Mouse (Mus musculus) neural tube, embryonic 10.5 days (tissue): Measurements from ENCODE around the gene Zfp706.

Experiments
- DNase-seq: peaks from one replicate; pipeline ENCODE4 v3.0.0-alpha.2; 2017; ENCODE audit warnings: low spot score; ENCODE audit errors: extremely low spot score

Zfp706 gene

GRCm38 (mm10) chr15:36979488-36980201 lies 27.9 kb downstream of the Zfp706 start:
- peak; percentile 61 for DNase-seq

GRCm38 (mm10) chr15:36979159-36979487 lies 28.4 kb downstream of the Zfp706 start:
- no peak for DNase-seq

DNA sequence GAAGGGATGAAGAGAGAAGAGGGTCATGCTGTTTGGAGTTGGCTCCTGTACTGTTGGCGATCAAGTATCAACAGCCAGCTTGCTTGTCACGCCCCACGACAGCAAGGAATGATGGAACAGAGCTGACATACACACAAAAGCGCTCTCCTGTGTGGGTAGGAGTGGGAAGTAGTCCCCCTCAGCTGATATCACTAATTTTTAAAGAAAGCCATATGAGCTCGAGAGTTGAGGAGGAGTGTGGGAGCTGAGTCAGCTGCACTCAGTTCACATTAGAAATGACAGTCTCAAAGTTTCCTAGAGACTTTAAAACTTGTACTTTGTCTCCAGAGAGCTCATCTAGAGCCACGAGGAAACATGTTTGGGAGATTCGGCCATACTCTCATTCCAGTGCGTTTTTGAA lies 29.8 kb downstream of the Zfp706 start:
- no peak for DNase-seq

DNA sequence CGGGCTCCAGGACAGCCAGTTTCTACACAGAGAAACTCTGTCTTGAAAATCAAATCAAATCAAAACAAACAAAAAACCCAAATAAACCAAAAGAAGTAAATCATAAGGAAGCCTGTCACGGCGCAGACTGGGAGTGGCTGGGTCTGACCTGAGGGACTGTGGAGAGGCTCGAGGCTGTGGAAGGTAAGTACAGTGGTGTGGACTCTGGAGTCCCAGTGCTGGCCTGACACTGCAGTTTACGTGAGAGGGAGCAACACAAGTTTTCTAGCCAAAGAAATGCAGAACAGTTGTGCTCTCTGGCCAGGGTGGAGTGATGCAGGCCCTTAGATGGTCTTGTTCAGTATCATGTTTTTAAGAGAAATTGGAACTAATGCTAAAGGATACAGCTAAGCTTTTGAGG lies 31.9 kb downstream of the Zfp706 start:
- no peak for DNase-seq

DNA sequence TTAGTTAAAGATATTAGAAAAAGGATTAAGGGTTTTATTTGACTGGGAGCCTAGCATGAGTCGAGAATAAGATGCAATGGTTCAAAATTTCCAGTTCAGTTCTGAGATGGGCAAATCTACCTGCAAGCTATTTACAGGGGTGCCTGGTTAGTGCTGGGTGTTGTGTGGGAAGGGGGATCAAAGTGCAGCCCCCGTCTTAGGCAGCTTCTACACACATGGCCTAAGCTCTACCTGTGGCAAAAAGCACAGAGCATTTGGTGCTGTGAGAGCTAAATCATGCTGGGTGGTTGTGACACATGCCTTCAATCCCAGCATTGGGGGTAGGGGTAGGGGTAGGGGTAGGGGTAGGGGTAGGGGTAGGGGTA lies 32.3 kb downstream of the Zfp706 start:
- no peak for DNase-seq

DNA sequence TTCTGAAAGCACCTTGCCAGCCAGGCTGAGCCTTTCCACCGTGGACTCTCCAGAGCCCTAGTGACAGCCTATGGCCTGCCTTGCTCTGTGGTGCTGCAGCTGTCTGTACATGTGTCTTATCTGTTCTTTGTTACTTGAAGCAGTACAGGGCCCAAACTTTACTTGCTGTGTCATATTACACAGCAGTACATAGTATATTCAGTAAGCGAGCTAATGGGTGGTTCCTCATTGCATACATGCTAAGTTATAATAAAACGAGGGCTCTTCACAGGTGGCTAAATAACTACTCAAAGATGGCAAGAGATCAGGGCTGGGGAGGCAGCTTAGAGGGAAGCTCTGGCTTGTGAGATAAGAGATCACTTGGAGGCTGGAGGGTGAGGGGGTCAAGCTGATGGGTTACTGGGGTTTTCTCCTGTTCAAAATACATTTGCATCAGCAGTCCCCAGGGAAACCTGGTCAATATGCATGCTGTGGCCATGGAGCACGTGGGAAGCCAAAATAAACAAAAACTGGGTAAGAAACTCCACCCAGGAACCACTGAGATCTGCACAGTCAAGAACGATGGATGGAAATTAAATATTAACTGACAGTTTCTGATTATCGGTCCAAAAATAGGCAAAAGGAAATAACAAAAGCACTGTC lies 32.8 kb downstream of the Zfp706 start:
- no peak for DNase-seq

- no peak for DNase-seq
These were observed 33.9 kb downstream of the Zfp706 start for GRCm38 (mm10) chr15:36973714-36974113.

GRCm38 (mm10) chr15:36973290-36973689 lies 34.3 kb downstream of the Zfp706 start:
- no peak for DNase-seq

DNA sequence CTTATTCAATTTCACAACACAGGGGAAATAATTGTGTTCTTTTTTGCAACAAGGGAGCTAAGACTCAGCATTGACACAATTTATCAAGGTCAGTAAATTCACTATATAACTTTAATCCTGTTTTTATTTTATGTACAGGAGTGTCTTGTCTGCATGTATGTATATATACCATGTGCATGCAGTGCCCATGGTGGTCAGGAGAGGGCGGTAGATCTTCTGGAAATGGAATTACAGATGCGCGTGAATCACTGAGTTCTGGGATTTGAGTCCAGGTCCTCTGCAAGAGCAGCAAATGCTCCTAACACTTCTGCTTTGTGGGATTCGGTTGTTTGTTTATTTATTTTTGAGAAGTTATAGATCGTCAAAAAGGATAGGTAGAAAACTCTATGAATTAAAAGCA lies 37.8 kb downstream of the Zfp706 start:
- no peak for DNase-seq

- DNase-seq = no peak
These were observed 39.3 kb downstream of the Zfp706 start for GRCm38 (mm10) chr15:36968295-36968694.

DNA sequence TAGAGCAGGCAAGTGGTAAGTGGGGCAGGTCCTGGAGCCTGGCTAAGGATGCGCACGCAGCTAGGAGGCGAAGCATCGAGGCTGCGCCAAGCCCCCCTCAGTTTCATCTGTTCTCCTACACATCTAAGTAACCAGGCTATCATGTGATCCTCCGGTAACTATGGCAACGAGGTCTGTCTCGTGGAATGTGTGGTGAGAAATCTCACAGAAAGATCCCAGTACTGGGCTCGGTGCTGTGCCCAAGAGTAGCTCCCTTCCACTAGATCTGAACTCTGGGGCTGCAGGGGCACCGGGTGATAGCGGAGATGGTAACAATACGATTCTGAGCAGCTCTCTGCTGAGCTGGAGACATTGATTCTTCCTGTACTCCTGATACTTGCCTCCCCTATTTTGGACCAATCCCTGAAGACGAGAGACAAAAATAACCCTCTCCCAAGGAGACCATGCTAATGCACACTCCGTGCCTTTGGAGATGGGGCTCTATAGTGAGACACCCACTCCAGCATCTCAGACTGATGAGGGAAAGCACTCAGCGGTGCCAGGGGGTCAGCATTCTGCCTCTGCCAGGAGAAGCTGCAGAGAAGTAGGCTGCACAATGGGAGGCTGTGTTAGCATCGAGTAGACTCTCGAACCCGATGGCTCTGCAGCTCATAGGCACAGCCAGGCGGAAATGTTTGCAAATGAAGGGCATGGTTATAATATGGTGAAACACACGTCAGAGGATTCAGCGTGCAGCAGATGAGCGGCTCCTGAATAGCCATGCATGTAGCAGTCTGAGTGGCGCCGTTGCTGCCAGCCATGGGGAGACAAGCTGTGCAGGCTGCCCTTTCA lies 40.0 kb downstream of the Zfp706 start:
- peak; percentile 63 for DNase-seq

GRCm38 (mm10) chr15:36966940-36967339 lies 40.6 kb downstream of the Zfp706 start:
- no peak for DNase-seq

DNA sequence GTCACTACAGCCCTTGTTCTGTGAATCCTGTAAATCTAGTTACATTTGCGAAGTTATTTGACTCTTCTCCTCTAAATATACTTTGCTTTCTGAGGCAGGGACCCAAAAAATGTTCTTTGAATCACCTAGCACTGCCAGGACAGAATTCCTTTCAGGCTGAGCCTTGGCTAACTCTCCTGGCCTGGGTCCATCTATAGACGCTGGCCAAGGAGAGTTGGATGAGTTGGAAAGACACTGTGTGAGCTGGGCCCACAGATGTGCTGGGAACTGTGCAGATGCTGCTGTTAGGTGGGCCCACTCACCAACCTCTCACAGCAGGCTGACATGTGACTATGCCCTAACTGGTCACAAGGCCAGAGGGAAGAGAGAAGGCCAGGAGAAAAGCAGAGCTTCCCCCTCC lies 41.1 kb downstream of the Zfp706 start:
- no peak for DNase-seq

GRCm38 (mm10) chr15:36965743-36966142 lies 41.8 kb downstream of the Zfp706 start:
- DNase-seq = no peak

- no peak for DNase-seq
These were observed 44.6 kb downstream of the Zfp706 start for GRCm38 (mm10) chr15:36962931-36963330.

GRCm38 (mm10) chr15:36960876-36961237 lies 46.7 kb downstream of the Zfp706 start:
- no peak for DNase-seq

DNA sequence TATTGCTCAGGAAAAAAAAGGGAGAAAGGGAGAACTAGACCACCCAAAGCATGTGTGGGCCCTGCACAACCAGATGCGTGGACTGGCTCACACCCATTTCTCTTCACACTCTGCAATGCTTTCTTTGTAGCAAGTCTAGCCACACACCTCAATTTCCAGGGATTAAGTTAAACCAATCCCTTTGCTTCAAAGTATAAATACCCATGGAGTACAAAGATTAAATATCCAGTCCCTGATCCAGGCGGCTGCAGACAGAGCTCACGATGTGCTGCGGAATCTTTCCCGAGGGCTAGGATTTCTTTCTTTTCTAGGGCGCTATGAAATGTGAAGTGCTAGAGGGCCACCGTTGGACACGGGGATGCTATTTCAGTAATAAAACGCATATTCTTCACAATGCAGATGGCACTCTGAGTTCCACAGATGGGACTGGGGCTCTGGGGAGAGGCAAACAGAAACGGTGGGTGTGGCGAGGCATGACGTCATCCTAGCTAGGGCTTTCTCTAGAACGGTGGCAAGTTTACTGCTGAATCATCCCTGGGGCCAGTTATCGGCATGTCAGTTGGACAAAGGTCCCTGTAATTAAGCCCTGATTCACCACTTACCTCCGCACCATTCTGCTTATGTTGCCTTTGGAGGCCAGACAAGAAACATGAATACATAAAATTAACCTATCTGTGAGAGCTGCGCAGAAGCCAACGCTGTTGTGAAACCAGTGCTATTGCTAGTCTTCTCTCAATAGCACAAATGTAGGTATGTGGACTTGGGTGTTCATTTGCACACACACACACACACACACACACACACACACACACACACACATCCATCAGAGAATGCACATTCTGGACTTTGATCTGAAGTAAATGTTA lies 47.3 kb downstream of the Zfp706 start:
- no peak for DNase-seq

- no peak for DNase-seq
These were observed 51.4 kb downstream of the Zfp706 start for GRCm38 (mm10) chr15:36956221-36956620.

DNA sequence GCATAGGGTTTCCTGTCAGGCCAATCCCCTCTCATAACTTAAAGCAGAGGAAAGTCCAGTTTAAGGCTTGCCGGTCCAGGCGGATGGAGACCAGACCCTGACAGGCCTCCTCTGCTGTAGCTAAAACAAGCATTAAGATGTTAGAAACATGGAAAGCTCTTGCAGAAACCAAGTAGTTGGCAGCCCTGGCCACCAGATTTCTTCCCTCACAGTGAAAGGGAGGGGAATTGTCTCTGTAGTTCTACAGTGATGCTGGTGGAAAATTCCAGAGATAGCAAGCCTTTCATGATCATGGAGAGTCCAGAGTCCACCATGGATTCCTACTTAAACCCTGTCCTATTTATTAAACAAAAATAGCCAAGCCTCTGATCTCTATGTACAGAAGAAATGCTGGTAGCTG lies 57.3 kb downstream of the Zfp706 start:
- DNase-seq = no peak

- DNase-seq = no peak
These were observed 58.6 kb downstream of the Zfp706 start for GRCm38 (mm10) chr15:36948866-36949546.
